Mouse (Mus musculus): ENCODE measurements around the gene Amfr.

- TF ChIP-seq GABPA (IDR thresholded peaks at IDR 0.05; ENCODE audit: insufficient replicate concordance, low read depth, low read length) (no peak), SIN3A (IDR thresholded peaks at IDR 0.05; ENCODE audit: low read length) (peak; percentile 78; the same call in 1 of the 2 replicates), CHD1 (IDR thresholded peaks at IDR 0.05; ENCODE audit: low read depth, low read length) (no peak), POLR2A (IDR thresholded peaks at IDR 0.05; ENCODE audit: low read depth, low read length) (0 out of 2 replicates have a peak, but pooled peaks have one; percentile 23), HCFC1 (IDR thresholded peaks at IDR 0.05; ENCODE audit: low read depth, low read length) (0 out of 2 replicates have a peak, but pooled peaks have one; percentile 2), CTCF (conservative IDR thresholded peaks at IDR 0.05 in 1 of 2, IDR thresholded peaks at IDR 0.05 in 1 of 2; ENCODE audit: low read depth in 2 of 2, low read length in 2 of 2) (no peak), NRF1 (IDR thresholded peaks at IDR 0.05; ENCODE audit: low read depth, low read length) (0 out of 2 replicates have a peak, but pooled peaks have one; percentile 11), IRF4 (IDR thresholded peaks at IDR 0.05; ENCODE audit: low read depth, low read length) (peak; percentile 70)
Observed at GRCm38 (mm10) chr8:94010101-94010705, 2.4 kb downstream of the Amfr start.
